Mouse (Mus musculus): ENCODE data around the gene Rnf149. TPM values are rescaled to one million over a fixed set of nuclear protein-coding genes. Genes with fewer than 3 reads are reported as not detected.

Gene Rnf149
- total RNA-seq (2012; rRNA removed) (12.6 and 16.6 TPM in 2 replicates), total RNA-seq (2014; rRNA removed) (21.5 and 22.7 TPM in 2 replicates), polyA plus RNA-seq (2012; ENCODE audit: insufficient read length, low read depth) (31.3 and 32.3 TPM in 2 replicates)

- no peaks in the 10 kb centered on the region for H3K9me3 ChIP-seq (replicated peaks; ENCODE audit: low read length)
- in situ Hi-C loops (cut with MboI; ENCODE audit: low pct_ligation_motif_present, low pct_unique_long_range_greater_than_20kb, low sequenced_read_pairs), result no loop called here
- peak within 1 kb of the TSS; percentile 61 for H3K27ac ChIP-seq (ENCODE audit: insufficient read depth, low read depth)
- H3K9ac ChIP-seq (ENCODE audit: insufficient read depth, low read depth), result peak within 1 kb of the TSS; percentile 90
- dilution Hi-C loops (cut with MboI; ENCODE audit: extremely low pct_ligation_motif_present, extremely low pct_unique_long_range_greater_than_20kb, low sequenced_read_pairs), result no loop called here
- H3K4me1 ChIP-seq (ENCODE audit: control insufficient read depth in 1 of 2, insufficient read depth in 2 of 2), result peaks cover 3 to 46% of the 10 kb centered on the region in 2 experiments; a peak in 3 of 4 replicates
- H3K4me2 ChIP-seq (ENCODE audit: insufficient read depth, low read depth, poor library complexity, severe bottlenecking), result peak within 1 kb of the TSS; percentile 85
- H3K27me3 ChIP-seq (replicated peaks), result no peaks in the 10 kb centered on the region
- peak within 1 kb of the TSS; percentile 79 to 97 (median 90) for H3K4me3 ChIP-seq (replicated peaks in 1 of 3; ENCODE audit: low read depth in 2 of 3, low read length in 2 of 3, poor library complexity in 1 of 3)
- DNase-seq (ENCODE audit: extremely low read depth), result peak; percentile 85
- H3K79me2 ChIP-seq (replicated peaks; ENCODE audit: control insufficient read depth, extremely low read depth, insufficient read depth, poor library complexity, severe bottlenecking), result peaks cover 26% of the 10 kb centered on the region
- peaks cover 0 to 5% of the 10 kb centered on the region in 2 experiments for H3K36me3 ChIP-seq (replicated peaks in 1 of 2; ENCODE audit: control insufficient read depth in 1 of 2, insufficient read depth in 1 of 2, low read length in 1 of 2)
- TF ChIP-seq TBP (conservative IDR thresholded peaks at IDR 0.05; ENCODE audit: low read depth, low read length), result no peak; the same call in 1 of the 2 replicates
- no peak for TF ChIP-seq ZKSCAN1 (IDR thresholded peaks at IDR 0.05; ENCODE audit: borderline replicate concordance, low read depth, low read length)
- no peak for TF ChIP-seq RCOR1 (conservative IDR thresholded peaks at IDR 0.05; ENCODE audit: low read depth, low read length)
- TF ChIP-seq JUN (IDR thresholded peaks at IDR 0.05; ENCODE audit: insufficient read depth, low read depth, low read length), result no peak
- no peak for TF ChIP-seq MAFK (IDR thresholded peaks at IDR 0.05; ENCODE audit: insufficient replicate concordance, low read length)
- TF ChIP-seq NELFE (IDR thresholded peaks at IDR 0.05; ENCODE audit: low read depth, low read length), result peak; percentile 86
- TF ChIP-seq SIN3A (IDR thresholded peaks at IDR 0.05; ENCODE audit: low read length), result peak; percentile 37; the same call in 1 of the 2 replicates
- no peak for TF ChIP-seq CHD1 (IDR thresholded peaks at IDR 0.05; ENCODE audit: low read depth, low read length)
- no peak for TF ChIP-seq MYC (IDR thresholded peaks at IDR 0.05; ENCODE audit: low read depth, low read length)
- TF ChIP-seq ZNF384 (IDR thresholded peaks at IDR 0.05; ENCODE audit: low read depth, low read length), result no peak
- TF ChIP-seq MEF2A (IDR thresholded peaks at IDR 0.05; ENCODE audit: borderline replicate concordance, low read depth, low read length), result 0 out of 2 replicates have a peak, but pooled peaks have one; percentile 28
- TF ChIP-seq HCFC1 (IDR thresholded peaks at IDR 0.05; ENCODE audit: low read depth, low read length), result peak; percentile 32
- peak; percentile 66; the same call in 1 of the 2 replicates for TF ChIP-seq POLR2AphosphoS2 (IDR thresholded peaks at IDR 0.05; ENCODE audit: low read depth, low read length)
- no peak for TF ChIP-seq PAX5 (IDR thresholded peaks at IDR 0.05; ENCODE audit: low read length)
- TF ChIP-seq RAD21 (IDR thresholded peaks at IDR 0.05; ENCODE audit: low read depth, low read length), result no peak
- peak; percentile 50; the same call in 1 of the 2 replicates for TF ChIP-seq KAT2A (IDR thresholded peaks at IDR 0.05; ENCODE audit: insufficient replicate concordance, low read length)
- no peak for TF ChIP-seq MAX (IDR thresholded peaks at IDR 0.05; ENCODE audit: low read length)
- TF ChIP-seq CHD2 (IDR thresholded peaks at IDR 0.05; ENCODE audit: low read length), result peak; percentile 84
- peak; percentile 95 for TF ChIP-seq TCF12 (IDR thresholded peaks at IDR 0.05; ENCODE audit: low read depth, low read length)
- peak; percentile 79 for TF ChIP-seq MXI1 (IDR thresholded peaks at IDR 0.05; ENCODE audit: low read depth, low read length)
- peak; percentile 63 for TF ChIP-seq ELF1 (IDR thresholded peaks at IDR 0.05; ENCODE audit: low read depth, low read length)
- TF ChIP-seq POLR2A (IDR thresholded peaks at IDR 0.05; ENCODE audit: low read depth, low read length), result peak; percentile 96
- peak; percentile 76 for TF ChIP-seq BHLHE40 (IDR thresholded peaks at IDR 0.05; ENCODE audit: low read depth, low read length)
- TF ChIP-seq MAZ (IDR thresholded peaks at IDR 0.05; ENCODE audit: low read depth, low read length), result no peak
- no peak for TF ChIP-seq ZC3H11A (IDR thresholded peaks at IDR 0.05; ENCODE audit: low read depth, low read length)
- no peak for TF ChIP-seq GABPA (IDR thresholded peaks at IDR 0.05; ENCODE audit: insufficient replicate concordance, low read depth, low read length)
- no peak for TF ChIP-seq IRF4 (IDR thresholded peaks at IDR 0.05; ENCODE audit: low read depth, low read length)
- no peak for TF ChIP-seq CTCF (conservative IDR thresholded peaks at IDR 0.05 in 1 of 2, IDR thresholded peaks at IDR 0.05 in 1 of 2; ENCODE audit: low read depth in 2 of 2, low read length in 2 of 2)
- no peak for TF ChIP-seq SMC3 (IDR thresholded peaks at IDR 0.05; ENCODE audit: low read depth, low read length)
- no peak for TF ChIP-seq USF2 (conservative IDR thresholded peaks at IDR 0.05; ENCODE audit: low read depth, low read length)
- TF ChIP-seq JUND (conservative IDR thresholded peaks at IDR 0.05; ENCODE audit: low read depth, low read length), result no peak
- peak; percentile 80 for TF ChIP-seq ZMIZ1 (IDR thresholded peaks at IDR 0.05; ENCODE audit: low read depth, low read length)
- TF ChIP-seq NRF1 (IDR thresholded peaks at IDR 0.05; ENCODE audit: low read depth, low read length), result peak; percentile 96
- TF ChIP-seq E2F4 (IDR thresholded peaks at IDR 0.05; ENCODE audit: insufficient replicate concordance, low read depth, low read length), result no peak
- TF ChIP-seq ETS1 (conservative IDR thresholded peaks at IDR 0.05; ENCODE audit: low read depth, low read length), result no peak
Observed at GRCm38 (mm10) chr1:39577253-39577705, at the start of gene Rnf149. TSS of gene Rnf149 (minus strand) at chr1:39577405.
